Mouse (Mus musculus) midbrain, embryonic 14.5 days (tissue): ENCODE measurements at regions not wholly inside any gene's neighbourhood (a gene's known extent, or its start where the extent isn't known, plus 50 kb on each side); places are given as distances from the start of the nearest gene placed in this dataset.

Source experiments
- ATAC-seq: fragments of 200-750 bp; cut with Nextera tagmentation; 2 replicates; pipeline ENCODE4 v1.8.0; 2017; ENCODE audit warnings: moderate number of reproducible peaks, moderate library complexity; ENCODE audit not compliant: low FRiP score, low TSS enrichment
- DNase-seq: peaks from one replicate; pipeline ENCODE4 v3.0.0-alpha.2; 2015
- H3K27ac ChIP-seq: fragments of 300-500 bp; sonication (generic); replicated peaks from 2 replicates; pipeline ENCODE4 v1.5.1; 2014; ENCODE audit warnings: mild to moderate bottlenecking, low read depth, low read length, moderate library complexity
- H3K27me3 ChIP-seq: fragments of 300-500 bp; sonication (generic); 2 replicates; pipeline ENCODE4 v1.6.1; 2014; ENCODE audit warnings: low read length, control low read depth, mixed read lengths; ENCODE audit not compliant: control insufficient read depth, insufficient read depth
- H3K36me3 ChIP-seq: fragments of 300-500 bp; sonication (generic); 2 replicates; pipeline ENCODE4 v1.6.1; 2014; ENCODE audit warnings: low read length, control low read depth; ENCODE audit not compliant: control insufficient read depth, insufficient read depth
- H3K4me1 ChIP-seq: fragments of 300-500 bp; sonication (generic); 2 replicates; pipeline ENCODE4 v1.6.1; 2014; ENCODE audit warnings: mild to moderate bottlenecking, antibody characterized with exemption, low read length, control low read depth; ENCODE audit not compliant: control insufficient read depth, insufficient read depth
- H3K4me2 ChIP-seq: fragments of 300-500 bp; sonication (generic); 2 replicates; pipeline ENCODE4 v1.6.1; 2014; ENCODE audit warnings: mild to moderate bottlenecking, low read length, moderate library complexity
- H3K4me3 ChIP-seq: fragments of 300-500 bp; sonication (generic); replicated peaks from 2 replicates; pipeline ENCODE4 v1.5.1; 2014; ENCODE audit warnings: low read depth, low read length
- H3K9ac ChIP-seq: fragments of 300-500 bp; sonication (generic); replicated peaks from 2 replicates; pipeline ENCODE4 v1.6.1; 2014; ENCODE audit warnings: mild to moderate bottlenecking, low read length, moderate library complexity
- H3K9me3 ChIP-seq: fragments of 300-500 bp; sonication (generic); 2 replicates; pipeline ENCODE4 v1.6.1; 2016; ENCODE audit warnings: low read length, control low read depth, mixed read lengths; ENCODE audit not compliant: control insufficient read depth
- WGBS: fragments of 180-500 bp; shearing (Covaris S2); extraction: QIAGEN DNeasy Blood & Tissue Kit; methylation state at CpG from one replicate; pipeline ENCODE4 v1.1.7; 2014; 5-methylcytosine and 5-hydroxymethylcytosine counted together

- no peak overlapping the region for H3K4me3 ChIP-seq
- no peak overlapping the region for H3K9ac ChIP-seq
- DNase-seq (no peak), ATAC-seq (no peak)
- H3K4me2 ChIP-seq = no peak overlapping the region
- no peaks in the 10 kb centered on the region for H3K27me3 ChIP-seq
- H3K27ac ChIP-seq = no peak overlapping the region
- no peaks in the 10 kb centered on the region for H3K9me3 ChIP-seq
- 82% methylated on average over 4 of the region's 4 CpGs for WGBS
- H3K36me3 ChIP-seq = no peaks in the 10 kb centered on the region
- no peaks in the 10 kb centered on the region for H3K4me1 ChIP-seq
These were observed 502.0 kb downstream of the Sqor start for GRCm38 (mm10) chr2:123267036-123267435.

- no peaks in the 10 kb centered on the region for H3K27me3 ChIP-seq
- no peak overlapping the region for H3K27ac ChIP-seq
- no peak overlapping the region for H3K9ac ChIP-seq
- 72% methylated on average over 9 of the region's 9 CpGs for WGBS
- DNase-seq (peak; percentile 61), ATAC-seq (peak; percentile 77; the same call in 1 of the 2 replicates)
- no peak overlapping the region for H3K4me3 ChIP-seq
- peaks cover 4% of the 10 kb centered on the region; the same call in 1 of the 2 replicates for H3K4me1 ChIP-seq
- no peaks in the 10 kb centered on the region for H3K9me3 ChIP-seq
- no peaks in the 10 kb centered on the region for H3K36me3 ChIP-seq
- H3K4me2 ChIP-seq = no peak overlapping the region
These were observed 510.1 kb downstream of the Sqor start for GRCm38 (mm10) chr2:123274866-123275735.

GRCm38 (mm10) chr2:123275736-123276330 is 510.8 kb downstream of the Sqor start:
- no peaks in the 10 kb centered on the region for H3K9me3 ChIP-seq
- H3K4me2 ChIP-seq = no peak overlapping the region; the same call in 1 of the 2 replicates
- WGBS = 48% methylated on average over 6 of the region's 6 CpGs
- peak; percentile 65 for DNase-seq
- H3K27me3 ChIP-seq = no peaks in the 10 kb centered on the region
- ATAC-seq = peak; percentile 50; the same call in 1 of the 2 replicates
- no peak overlapping the region for H3K4me3 ChIP-seq
- H3K36me3 ChIP-seq = no peaks in the 10 kb centered on the region
- no peak overlapping the region for H3K9ac ChIP-seq
- peaks cover 4% of the 10 kb centered on the region; the same call in 1 of the 2 replicates for H3K4me1 ChIP-seq
- no peak overlapping the region for H3K27ac ChIP-seq

GRCm38 (mm10) chr2:123311554-123312276 is 546.7 kb downstream of the Sqor start:
- no peak overlapping the region for H3K27ac ChIP-seq
- no peaks in the 10 kb centered on the region for H3K4me1 ChIP-seq
- no peak overlapping the region for H3K9ac ChIP-seq
- no peaks in the 10 kb centered on the region for H3K27me3 ChIP-seq
- DNase-seq (peak; percentile 9), ATAC-seq (no peak; the same call in 1 of the 2 replicates)
- 65% methylated on average over 6 of the region's 6 CpGs for WGBS
- no peak overlapping the region for H3K4me2 ChIP-seq
- H3K9me3 ChIP-seq = no peaks in the 10 kb centered on the region
- H3K4me3 ChIP-seq = no peak overlapping the region
- no peaks in the 10 kb centered on the region for H3K36me3 ChIP-seq

GRCm38 (mm10) chr2:123312277-123312617 is 547.2 kb downstream of the Sqor start:
- ATAC-seq (peak; percentile 83; the same call in 1 of the 2 replicates), DNase-seq (peak; percentile 92)
- WGBS = 21% methylated on average over 8 of the region's 8 CpGs
- no peak overlapping the region for H3K4me3 ChIP-seq
- no peaks in the 10 kb centered on the region for H3K36me3 ChIP-seq
- no peak overlapping the region for H3K27ac ChIP-seq
- H3K4me1 ChIP-seq = no peaks in the 10 kb centered on the region
- H3K4me2 ChIP-seq = no peak overlapping the region
- no peaks in the 10 kb centered on the region for H3K27me3 ChIP-seq
- H3K9ac ChIP-seq = no peak overlapping the region
- no peaks in the 10 kb centered on the region for H3K9me3 ChIP-seq

- Histone ChIP-seq H3K9ac (no peak overlapping the region), H3K4me3 (no peak overlapping the region), H3K36me3 (no peaks in the 10 kb centered on the region), H3K9me3 (no peaks in the 10 kb centered on the region), H3K27me3 (no peaks in the 10 kb centered on the region), H3K4me2 (no peak overlapping the region), H3K4me1 (0 out of 2 replicates have a peak, but pooled peaks cover 4% of the 10 kb centered on the region), H3K27ac (no peak overlapping the region)
- no peak for DNase-seq
- WGBS = 94% methylated on average over 4 of the region's 4 CpGs
- no peak for ATAC-seq
These were observed 555.5 kb downstream of the Sqor start for GRCm38 (mm10) chr2:123320448-123321097.

GRCm38 (mm10) chr2:123323769-123324168 is 558.7 kb downstream of the Sqor start:
- Histone ChIP-seq H3K36me3 (no peaks in the 10 kb centered on the region), H3K27ac (0 out of 2 replicates have a peak overlapping the region, but pooled peaks have one; percentile 37), H3K4me2 (no peak overlapping the region), H3K9ac (no peak overlapping the region), H3K4me3 (no peak overlapping the region), H3K4me1 (0 out of 2 replicates have a peak, but pooled peaks cover 4% of the 10 kb centered on the region), H3K27me3 (no peaks in the 10 kb centered on the region), H3K9me3 (no peaks in the 10 kb centered on the region)
- ATAC-seq (no peak), DNase-seq (peak; percentile 51)
- WGBS = 75% methylated on average over 3 of the region's 3 CpGs

GRCm38 (mm10) chr2:123324896-123325295 is 559.9 kb downstream of the Sqor start:
- Histone ChIP-seq H3K4me3 (no peak overlapping the region), H3K36me3 (no peaks in the 10 kb centered on the region), H3K9me3 (no peaks in the 10 kb centered on the region), H3K4me1 (0 out of 2 replicates have a peak, but pooled peaks cover 4% of the 10 kb centered on the region), H3K9ac (no peak overlapping the region), H3K4me2 (no peak overlapping the region), H3K27me3 (no peaks in the 10 kb centered on the region), H3K27ac (no peak overlapping the region)
- DNase-seq (no peak), ATAC-seq (no peak)
- WGBS = 66% methylated on average over 2 of the region's 2 CpGs
